Mouse (Mus musculus): Measurements from ENCODE around the gene Gm36028.

The Gm36028 gene

DNA sequence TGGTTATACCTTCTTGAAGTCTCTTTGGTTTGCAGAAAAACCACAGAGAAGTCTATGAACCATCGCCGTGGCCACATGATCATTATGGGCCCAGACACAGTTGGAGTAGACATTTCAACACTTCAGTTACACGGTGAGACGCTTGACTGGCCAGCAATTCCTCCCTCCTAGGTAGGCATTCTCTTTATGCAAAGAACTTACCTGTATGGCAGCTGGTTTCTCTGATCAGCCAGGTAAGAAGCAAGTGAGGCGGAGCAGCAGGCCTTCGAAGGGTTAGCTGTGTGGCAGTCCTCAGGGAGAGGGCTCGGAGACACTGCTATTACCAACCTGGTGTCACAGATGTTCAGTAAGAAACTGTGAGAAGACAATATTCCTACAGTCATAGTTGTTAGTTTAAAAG lies 733 bp downstream of the Gm36028 start:
- DNase-seq (ENCODE audit: low spot score), result no peak

DNA sequence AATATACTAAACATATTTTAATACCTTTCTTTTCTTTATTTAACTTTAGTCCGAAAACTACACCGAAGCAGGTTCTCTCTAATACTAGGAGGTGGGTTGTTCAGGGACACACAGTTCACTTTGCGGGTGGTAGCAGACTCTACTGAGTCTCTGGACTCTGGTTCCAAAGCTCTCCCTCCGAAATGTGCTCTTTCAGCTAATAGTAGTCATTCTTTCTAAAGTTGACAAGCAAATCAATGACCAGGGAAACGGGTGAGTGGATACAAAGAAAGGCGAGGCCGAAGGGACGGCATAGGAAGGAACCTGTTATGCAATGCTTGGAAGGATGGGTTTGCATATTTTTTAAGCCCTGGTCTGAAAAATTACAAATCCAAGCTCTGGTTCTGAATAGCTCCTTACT lies 3.5 kb downstream of the Gm36028 start:
- DNase-seq (ENCODE audit: low spot score), result no peak

DNA sequence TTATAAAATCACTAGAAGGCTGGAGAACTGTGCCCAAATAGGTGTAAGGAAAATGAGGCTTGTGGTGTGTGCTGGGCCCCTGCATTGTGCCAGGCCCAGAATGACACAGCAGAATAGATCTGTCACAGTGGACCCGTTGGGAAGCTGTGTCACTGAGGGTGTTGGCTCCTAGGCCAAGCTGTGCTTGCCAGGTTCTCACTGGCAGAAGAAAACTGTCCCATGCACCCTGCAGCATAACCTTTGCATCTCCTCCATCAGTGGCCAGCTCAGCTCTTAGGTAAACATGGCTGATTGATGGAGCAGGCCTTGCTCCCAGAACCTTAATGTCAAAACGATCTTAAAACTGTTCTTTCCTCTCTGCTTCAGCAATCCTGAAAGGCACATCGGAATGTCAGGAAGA lies 4.6 kb downstream of the Gm36028 start:
- no peak for DNase-seq (ENCODE audit: low spot score)

DNA sequence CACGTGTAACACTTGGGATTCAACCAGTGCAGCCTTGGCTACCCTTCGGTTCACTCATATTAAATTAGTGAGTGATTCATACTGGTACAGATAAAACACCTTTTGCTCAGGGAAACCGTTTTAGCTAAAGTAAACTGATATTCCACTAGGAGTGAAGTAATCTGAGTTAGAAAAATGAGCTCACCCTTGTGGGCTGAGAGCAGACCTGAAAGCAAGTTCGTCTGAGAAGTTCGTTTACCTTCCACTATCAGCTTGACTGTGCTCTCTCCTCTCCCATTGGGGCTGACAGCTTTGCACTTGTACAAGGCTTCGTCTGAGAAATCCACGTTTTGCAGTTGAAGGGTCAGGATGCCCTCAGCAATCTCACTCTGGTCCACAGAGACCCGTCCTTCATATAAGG lies 5.4 kb downstream of the Gm36028 start:
- DNase-seq (ENCODE audit: low spot score), result no peak

DNA sequence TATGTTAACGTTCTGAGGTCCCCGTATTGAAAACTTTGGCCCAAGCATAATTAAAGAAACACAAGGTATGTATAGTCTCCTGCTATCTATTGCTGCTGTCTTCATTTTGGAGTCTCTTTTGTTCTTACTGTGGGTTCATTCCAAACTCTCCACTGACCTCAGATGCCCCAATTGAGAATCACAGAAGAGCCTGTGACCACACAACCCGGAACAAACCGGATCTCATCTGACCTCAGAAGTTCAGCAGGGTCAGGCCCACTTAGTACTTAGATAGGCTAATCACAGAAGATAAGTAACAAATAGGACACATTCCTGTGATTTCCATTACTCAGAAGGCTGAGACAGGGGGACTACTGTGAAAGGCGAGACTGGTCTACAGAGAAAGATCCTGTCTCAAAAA lies 6.4 kb downstream of the Gm36028 start:
- no peak for DNase-seq (ENCODE audit: low spot score)

DNA sequence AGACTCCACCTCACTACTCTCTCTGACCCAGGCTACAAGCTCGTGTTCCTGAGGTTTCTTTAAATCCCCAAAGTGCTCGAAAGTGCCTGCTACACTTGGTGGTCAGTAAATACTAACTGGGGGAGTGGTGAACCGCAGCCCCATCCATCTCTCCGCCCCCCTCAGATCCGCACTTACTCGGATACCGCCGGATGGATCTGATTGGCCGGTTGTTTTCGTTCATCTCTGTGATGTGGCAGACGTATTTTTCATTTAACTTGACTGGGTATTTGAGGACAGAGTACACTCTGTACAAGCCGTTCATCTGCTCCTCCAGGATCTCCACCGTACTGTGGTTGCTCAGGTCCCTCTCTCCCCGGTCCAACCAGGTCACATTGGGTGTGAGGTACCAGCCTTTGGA lies 6.9 kb downstream of the Gm36028 start:
- no peak for DNase-seq (ENCODE audit: low spot score)

DNA sequence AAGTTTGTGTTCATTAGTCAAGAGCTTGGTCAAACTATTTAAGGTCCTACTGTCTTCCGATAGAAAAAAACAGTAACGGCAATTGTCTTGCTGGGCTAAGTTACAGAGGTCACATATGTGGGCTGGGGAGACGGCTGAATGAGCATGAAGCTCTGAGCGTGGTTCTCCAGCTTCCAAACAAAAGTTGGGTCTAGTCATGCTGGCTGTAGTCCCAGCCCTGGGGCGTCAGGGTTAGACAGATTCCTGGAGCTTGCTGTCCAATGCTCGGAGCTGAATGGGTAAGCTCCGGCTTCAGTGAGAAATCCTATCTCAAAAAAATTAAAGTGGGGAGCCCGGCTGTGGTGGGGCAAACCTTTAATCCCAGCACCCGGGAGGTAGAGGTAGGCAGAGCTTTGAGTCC lies 7.7 kb downstream of the Gm36028 start:
- no peak for DNase-seq (ENCODE audit: low spot score)

DNA sequence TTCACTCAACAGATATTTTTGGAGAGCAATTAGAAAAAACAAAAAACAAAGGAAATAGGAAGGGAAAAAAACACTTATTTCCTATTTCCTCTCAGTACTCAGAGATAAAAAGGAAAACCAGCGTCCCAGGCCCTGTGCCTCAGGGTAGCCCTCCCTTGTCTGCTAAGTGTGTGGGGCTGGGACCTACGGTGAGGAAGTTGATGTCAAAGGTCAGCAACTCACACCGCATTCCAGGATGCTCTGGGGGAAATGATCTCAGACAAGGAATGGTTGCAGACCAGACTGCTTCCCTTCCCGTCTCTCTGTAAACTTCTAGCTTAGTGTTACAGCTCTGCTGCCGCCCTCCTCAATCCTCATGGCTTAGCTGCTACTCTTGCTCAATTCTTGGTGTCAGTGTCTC lies 9.6 kb downstream of the Gm36028 start:
- no peak for DNase-seq (ENCODE audit: low spot score)

DNA sequence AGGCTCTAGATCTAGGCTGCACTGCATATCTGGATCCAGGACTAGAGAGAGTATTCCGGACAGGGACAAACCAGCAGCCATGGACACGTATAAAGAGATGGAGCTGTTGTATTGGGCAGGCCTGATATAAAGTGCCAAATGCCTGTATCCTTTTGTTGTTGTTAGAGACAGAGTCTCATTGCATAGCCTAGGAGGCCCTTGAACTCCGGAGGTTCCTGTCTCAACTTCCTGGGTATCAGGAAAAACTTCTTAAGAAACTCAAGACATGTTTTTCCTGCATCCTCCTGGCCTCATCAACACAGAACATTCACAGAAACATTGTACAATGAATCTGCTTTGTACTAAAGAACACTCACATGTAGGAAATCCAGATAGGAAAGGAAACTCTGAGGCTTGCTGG lies 13.9 kb downstream of the Gm36028 start:
- DNase-seq (ENCODE audit: low spot score), result no peak

DNA sequence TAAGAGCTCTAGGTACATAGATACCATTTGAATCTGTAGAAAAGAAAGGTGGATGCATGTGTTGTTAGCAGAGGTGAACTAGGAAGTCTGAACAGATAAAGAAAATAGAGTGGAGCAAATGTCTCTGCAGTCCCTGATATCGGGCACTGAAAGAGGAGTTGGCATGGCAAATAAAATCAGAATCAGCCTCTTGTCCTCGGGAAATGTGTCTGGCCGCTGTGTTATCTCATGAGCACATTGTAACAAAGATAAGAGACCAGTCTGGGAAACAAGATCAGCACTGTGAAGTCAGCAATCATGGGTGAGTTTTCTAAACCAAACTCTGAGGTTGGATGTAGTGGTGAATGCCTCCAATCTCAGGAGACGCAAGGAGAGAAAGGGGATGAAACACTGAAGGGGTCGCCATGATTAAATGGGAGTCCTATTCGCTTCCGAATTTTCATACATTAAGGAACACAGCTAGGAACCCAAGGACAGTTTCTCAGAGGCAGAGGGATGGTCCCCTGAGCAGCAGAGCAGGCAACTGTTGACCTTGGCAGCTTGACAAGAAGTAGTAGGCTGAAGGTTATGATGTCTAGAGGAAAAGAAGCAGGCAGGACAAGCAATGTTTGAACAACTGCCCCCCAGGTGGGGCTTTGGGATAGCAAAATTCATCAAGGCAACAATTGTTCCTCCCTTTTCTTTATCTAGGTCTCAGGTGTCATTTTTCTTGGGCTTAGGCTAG lies 15.6 kb downstream of the Gm36028 start:
- DNase-seq (ENCODE audit: low spot score), result no peak

DNA sequence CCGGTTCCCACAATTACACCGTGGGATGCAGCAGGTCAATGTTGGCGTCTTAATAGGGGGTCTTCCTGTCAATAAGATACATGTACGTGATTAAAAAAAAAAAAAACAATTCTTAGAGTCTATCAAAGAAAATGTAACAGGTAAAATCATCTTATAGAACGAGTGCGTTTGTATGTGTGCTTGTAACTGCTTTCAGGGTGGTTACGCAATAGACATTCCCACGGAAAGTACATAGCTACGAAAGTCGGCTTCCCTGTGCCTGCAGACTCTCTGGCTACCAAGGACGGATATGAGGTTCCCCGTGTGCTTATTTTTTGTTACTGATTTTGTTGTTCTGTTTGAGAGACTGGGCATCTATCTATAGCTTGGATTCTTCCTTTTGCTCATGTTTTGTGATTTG lies 17.2 kb downstream of the Gm36028 start:
- no peak for DNase-seq (ENCODE audit: low spot score)

DNA sequence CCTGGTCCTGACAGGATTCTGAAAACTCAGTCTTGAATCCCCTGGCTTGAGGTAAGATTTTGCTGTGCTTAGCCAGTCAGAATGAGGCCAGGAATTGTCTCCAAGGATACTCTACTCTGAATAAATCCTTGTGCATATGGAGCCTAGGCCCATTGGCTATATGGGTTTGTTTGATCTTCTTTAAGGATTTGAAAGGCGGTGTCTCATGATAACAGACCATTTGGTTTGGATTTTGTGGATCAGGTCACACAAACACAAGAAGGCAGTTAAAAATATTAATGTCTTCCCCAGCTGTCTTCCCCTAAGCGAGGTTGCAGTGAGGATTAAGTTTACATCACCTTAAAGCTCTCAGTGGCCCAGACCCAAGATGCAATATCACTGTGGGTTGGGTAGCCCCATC lies 18.5 kb downstream of the Gm36028 start:
- DNase-seq (ENCODE audit: low spot score), result no peak

DNA sequence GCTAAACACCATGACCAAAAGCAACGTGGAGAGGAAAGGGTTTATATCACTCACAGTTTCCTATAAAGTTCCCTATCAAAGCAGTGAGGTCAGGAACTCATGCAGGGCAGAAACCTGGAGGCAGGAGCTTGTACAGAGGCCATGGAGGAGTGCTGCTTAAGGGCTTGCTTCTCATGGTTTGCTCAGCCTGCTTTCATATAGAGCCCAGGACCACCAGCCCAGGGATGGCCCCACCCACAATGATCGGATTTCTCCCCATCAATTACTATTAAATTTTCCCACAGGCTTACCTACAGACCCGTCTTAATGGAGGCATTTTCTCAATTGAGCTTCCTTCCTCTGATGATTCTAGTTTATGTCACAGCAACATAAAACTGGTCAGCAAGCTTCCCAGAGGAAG lies 23.4 kb downstream of the Gm36028 start:
- no peak for DNase-seq (ENCODE audit: low spot score)

DNA sequence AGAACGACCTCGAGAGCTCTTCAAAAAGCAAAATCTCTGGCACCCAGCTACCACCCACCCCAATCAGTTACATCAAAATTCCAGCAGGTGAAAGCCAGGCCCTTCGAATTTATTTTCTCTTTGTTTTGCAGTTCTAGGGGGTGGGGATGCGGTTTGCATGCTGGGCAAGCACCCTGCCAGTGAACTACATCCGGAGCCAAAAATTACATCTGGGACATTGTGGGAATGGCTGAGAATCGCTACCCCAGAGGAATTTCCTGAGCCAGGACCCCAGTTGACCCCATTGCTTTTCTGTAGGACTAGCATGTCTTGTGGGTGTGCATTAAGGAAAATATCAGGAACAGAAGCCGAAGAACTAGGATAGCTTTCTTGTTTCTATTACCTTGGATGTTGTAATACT lies 29.9 kb downstream of the Gm36028 start:
- no peak for DNase-seq (ENCODE audit: low spot score)

DNA sequence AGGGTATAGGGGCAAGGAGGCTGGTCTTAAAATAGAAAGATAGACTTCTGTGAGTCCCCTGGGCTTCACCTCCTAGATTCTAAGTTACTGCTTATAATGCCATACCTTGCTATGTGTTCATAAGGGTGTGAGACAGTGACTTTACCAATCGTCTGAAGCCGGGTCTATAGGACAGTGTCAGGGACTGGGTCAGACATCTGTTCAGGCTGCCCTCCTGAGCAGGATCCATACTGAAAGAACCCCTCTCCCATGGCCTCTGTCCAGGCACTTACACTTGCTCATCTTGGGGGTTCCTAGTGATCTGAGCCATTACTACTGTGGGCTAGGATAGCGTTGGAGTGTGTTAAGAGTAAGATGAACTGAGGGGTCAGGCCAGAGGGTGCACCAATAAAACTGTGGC lies 34.7 kb downstream of the Gm36028 start:
- no peak for DNase-seq (ENCODE audit: low spot score)

DNA sequence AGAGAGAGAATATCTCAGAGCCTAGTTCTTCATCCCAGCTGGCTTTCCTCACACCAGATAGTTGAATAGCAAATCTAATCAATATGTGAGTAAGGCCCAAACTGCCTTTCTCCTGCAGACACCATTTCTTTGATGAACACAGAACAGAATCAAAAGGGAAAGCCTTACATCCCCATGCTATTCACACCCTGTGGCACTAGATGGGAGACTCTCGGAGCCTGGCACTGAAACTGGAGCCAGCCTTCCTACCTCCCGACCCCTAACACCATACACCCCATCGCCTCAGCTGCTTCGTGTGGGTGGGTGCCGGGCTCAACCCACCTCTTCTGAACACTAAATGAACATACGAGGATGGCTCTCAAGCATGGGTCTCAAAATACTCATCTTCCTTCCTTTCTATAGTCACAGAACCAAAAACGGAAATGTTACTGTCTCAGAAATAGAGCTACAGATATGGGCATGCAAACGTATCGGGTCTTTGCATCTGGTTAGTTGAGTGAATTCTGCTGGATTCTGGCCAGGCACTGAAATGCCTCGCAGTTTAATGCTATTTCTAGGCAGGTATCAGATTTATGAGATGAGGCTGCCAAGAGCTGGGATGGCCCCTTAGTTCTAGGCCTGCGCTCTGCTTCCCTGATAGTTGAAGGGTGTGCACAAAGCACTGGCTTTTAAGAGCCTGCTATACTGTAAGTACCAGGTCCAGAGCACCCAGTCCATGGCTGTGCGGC lies 36.0 kb downstream of the Gm36028 start:
- DNase-seq (ENCODE audit: low spot score), result no peak

DNA sequence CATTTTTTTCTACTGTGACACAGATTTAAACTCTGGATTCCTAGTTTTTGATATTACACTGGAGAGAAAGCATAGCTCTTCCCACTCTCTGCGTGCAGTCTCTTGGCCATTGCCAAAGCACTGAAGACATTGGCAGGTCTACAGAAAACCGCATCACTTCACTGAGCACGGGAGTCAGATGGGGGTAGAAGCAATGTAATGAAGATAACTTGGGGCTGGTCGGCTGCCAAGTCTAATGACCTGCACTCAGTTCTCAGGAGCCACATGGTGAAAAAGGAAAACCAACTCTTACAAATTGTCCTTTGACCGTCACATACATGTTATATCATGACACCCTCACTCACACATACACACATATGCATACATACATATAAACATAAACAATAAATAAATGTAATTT lies 37.0 kb downstream of the Gm36028 start:
- no peak for DNase-seq (ENCODE audit: low spot score)

DNA sequence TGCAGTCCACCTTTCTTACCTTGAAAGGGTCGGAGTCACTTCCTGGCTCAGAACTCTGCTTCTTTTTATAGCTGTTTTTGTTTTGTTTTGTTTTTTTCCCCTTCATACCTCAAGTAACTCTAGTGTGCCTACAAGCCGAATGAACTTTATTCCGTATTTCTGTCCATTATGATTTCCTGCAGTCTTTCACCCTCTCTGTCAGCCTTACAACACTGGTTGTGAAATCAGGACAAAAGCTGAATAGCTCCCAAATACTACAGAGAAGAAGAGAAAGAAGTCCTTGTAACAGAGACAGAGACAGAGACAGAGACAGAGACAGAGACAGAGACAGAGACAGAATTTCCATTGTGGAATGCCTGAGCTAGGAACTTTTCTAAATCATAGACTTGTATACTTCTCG lies 43.0 kb downstream of the Gm36028 start:
- no peak for DNase-seq (ENCODE audit: low spot score)

DNA sequence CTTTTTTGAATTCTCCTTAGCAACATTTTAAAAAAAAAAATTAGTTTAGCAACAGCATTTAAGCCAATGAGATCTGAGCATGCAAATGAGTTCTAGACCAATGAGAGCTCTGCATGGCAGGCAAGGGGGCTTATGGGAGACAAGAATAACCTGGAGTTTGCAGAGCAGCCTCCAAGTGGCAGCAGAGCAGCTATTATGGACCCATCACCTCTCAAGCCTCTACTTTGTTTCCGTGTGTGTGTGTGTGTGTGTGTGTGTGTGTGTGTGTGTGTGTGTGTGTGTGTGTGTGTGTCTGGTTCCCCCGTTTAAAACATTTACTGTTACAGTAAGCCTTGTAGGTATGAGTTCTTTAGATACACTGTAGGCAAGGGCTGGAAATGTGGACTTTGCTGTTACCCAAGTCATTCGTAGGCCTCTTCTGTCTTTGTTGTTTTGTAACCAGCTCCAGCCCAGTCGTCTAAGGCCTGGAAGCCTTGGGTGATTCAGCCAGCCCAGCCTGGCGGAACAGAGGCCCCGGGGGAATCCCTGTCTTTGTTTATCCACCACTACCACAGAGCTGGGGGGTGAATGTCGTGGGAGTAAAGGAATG lies 46.5 kb downstream of the Gm36028 start:
- no peak for DNase-seq (ENCODE audit: low spot score)

DNA sequence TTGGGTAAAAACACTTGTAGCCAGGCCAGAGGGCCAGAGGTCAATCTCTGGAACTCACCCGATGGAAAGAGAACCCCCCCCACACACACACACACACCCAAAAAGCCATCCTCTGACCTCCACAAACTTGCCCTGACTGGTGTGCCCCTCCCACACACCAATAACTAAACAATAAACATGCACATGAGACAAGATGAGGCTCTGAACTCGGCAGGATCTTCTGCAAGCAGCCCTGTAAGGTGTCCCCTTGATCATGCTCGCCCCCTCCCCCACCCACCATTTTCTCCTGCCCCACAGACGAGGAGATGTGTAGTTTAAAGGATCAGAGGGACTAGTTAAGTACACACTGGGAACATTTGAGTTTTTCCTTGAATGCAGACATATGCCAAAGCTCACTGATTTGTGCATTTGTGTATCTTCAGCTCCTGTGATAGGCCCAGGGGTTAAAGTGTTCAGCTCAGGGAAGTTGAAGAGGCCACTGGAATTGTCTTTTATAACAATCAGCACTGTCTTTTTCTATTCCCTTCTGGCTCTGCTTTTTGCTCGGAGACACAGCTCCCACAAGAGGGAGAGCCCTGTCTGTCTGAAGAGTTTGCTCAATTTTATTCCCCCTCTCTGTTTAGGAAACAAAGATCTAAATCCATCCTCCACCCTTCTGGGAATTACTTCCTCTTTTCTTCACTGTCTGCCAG lies 47.1 kb downstream of the Gm36028 start:
- no peak for DNase-seq (ENCODE audit: low spot score)

DNA sequence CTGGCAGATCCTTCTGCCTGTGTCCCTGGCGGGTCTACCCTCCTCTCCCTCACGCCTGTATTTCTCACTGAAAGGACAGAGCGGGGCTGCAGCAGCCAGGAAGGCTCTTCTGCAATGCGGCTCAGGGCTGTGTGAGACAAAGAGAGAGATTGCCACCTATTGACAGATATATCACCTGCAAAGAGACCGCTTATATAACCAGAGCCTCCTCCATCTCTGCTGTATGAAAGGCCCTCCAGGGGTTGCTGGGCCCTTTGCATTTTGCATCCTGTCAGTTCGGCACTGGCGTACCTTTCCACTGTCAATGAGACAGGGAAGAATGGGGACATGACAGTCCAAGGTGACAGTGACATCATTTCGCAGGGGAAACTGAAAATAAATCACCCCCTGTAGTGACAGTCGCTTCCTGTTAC lies 48.5 kb downstream of the Gm36028 start:
- no peak for DNase-seq (ENCODE audit: low spot score)

DNA sequence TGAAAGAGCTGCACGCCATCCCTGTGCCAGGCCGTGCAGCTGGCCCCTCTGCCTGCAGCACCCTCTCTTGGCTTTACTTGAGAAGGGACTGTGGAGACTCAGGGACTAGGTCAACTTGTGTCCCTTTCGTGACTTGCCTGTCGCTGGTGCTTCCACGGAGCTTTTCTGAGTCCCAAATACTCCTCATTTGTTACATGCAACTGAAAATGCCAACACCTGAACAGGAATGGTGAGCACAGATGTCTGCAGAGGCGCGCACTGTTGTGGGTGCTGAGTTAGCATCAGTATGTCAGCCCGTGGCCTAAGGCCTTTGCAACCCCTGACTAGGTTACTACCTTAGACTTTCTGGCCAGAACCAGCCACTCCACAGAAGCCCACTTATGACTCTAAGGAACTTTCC lies 49.1 kb downstream of the Gm36028 start:
- DNase-seq (ENCODE audit: low spot score), result no peak

DNA sequence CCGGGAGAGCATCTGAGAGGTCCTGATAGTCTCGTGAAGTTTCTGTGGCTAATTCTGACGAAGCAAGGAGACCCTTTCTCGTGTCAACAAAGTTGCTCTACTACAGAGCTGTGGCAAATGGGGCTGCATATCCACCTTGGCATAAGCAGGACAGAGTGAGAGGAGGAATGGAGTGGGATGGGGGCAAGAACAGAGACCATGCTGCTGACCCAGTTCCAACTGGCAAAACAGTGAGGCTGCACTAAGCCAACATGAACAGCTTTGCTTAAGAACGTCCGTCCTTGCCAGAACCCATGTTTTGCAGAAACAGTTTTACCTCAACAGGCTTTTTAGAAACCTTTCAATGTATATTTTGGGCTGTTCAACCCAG lies 51.3 kb downstream of the Gm36028 start:
- DNase-seq (ENCODE audit: low spot score), result no peak

All from urinary bladder, postnatal 10 days (tissue).